Mouse (Mus musculus) small intestine, adult 2 months (tissue): Measurements from ENCODE around the gene Hspa1a.

Experiments used
- CTCF ChIP-seq: fragments of 200-500 bp; IDR thresholded peaks from 2 replicates; pipeline ENCODE4 v1.5.1; 2012; ENCODE audit warnings: low read depth, mild to moderate bottlenecking, control low read depth, inconsistent platforms, low read length, moderate library complexity, mixed read lengths; ENCODE audit not compliant: insufficient replicate concordance, insufficient read length; ENCODE audit errors: extremely low read depth
- POLR2A ChIP-seq: fragments of 200-500 bp; IDR thresholded peaks from 2 replicates; pipeline ENCODE4 v1.6.1; 2012; ENCODE audit warnings: low read depth, mild to moderate bottlenecking, control low read depth, inconsistent platforms, low read length, moderate library complexity

GRCm38 (mm10) chr17:34949553-34949969 lies 22.4 kb downstream of the Hspa1a start:
- TF ChIP-seq CTCF (no peak), POLR2A (no peak)
